Mouse (Mus musculus) stomach, embryonic 16.5 days (tissue): ENCODE data around the gene Traf3. TPM values are rescaled to one million over a fixed set of nuclear protein-coding genes. Genes with fewer than 3 reads are reported as not detected.
A peak's percentile ranks its signal among the peaks of the same experiment; 100 is the strongest.

Experiments used
- ATAC-seq: fragments of 200-750 bp; cut with Nextera tagmentation; 2 replicates; pipeline ENCODE4 v1.8.0; 2017; ENCODE audit warnings: moderate number of reproducible peaks, moderate TSS enrichment; ENCODE audit not compliant: insufficient read depth, low FRiP score
- H3K27ac ChIP-seq: fragments of 300-500 bp; sonication (generic); 2 replicates; pipeline ENCODE4 v1.5.1; 2014; ENCODE audit warnings: low read length
- H3K27me3 ChIP-seq: fragments of 300-500 bp; sonication (generic); 2 replicates; pipeline ENCODE4 v1.6.1; 2014; ENCODE audit warnings: low read length, control low read depth, mixed read lengths; ENCODE audit not compliant: control insufficient read depth, insufficient read depth
- H3K36me3 ChIP-seq: fragments of 300-500 bp; sonication (generic); 2 replicates; pipeline ENCODE4 v1.6.1; 2014; ENCODE audit warnings: low read length; ENCODE audit not compliant: control insufficient read depth, insufficient read depth
- H3K4me1 ChIP-seq: fragments of 300-500 bp; sonication (generic); 2 replicates; pipeline ENCODE4 v1.6.1; 2014; ENCODE audit warnings: low read length, control low read depth, mixed read lengths; ENCODE audit not compliant: control insufficient read depth, insufficient read depth
- H3K4me2 ChIP-seq: fragments of 300-500 bp; sonication (generic); 2 replicates; pipeline ENCODE4 v1.6.1; 2014; ENCODE audit warnings: low read depth, low read length, mixed read lengths
- H3K4me3 ChIP-seq: fragments of 300-500 bp; sonication (generic); replicated peaks from 2 replicates; pipeline ENCODE4 v1.5.1; 2014; ENCODE audit warnings: mild to moderate bottlenecking, low read length
- H3K9ac ChIP-seq: fragments of 300-500 bp; sonication (generic); 2 replicates; pipeline ENCODE4 v1.6.1; 2014; ENCODE audit warnings: low read length
- H3K9me3 ChIP-seq: fragments of 300-500 bp; sonication (generic); replicated peaks from 2 replicates; pipeline ENCODE4 v1.6.1; 2016; ENCODE audit warnings: low read length, control low read depth; ENCODE audit not compliant: control insufficient read depth
- WGBS: fragments of 180-500 bp; shearing (Covaris S2); extraction: QIAGEN DNeasy Blood & Tissue Kit; methylation state at CpG from one replicate; pipeline ENCODE4 v1.1.7; 2014; 5-methylcytosine and 5-hydroxymethylcytosine counted together
- polyA plus RNA-seq: library from polyadenylated mRNA; unstranded; fragments of >200 nt; fragmentation: Nextera tagmentation; extraction: Ambion mirVana; gene quantifications from 2 replicates; pipeline ENCODE4 v1.2.1, GENCODE M21; 2015

Traf3 gene
- polyA plus RNA-seq, 1 experiment from 2014 or later = 8.2 TPM

GRCm38 (mm10) chr12:111207641-111208040, 41.5 kb downstream of the Traf3 start:
- ATAC-seq = no peak
- Histone ChIP-seq H3K4me2 (no peak overlapping the region), H3K27ac (no peak overlapping the region), H3K4me3 (no peak overlapping the region), H3K4me1 (no peaks in the 10 kb centered on the region), H3K9ac (no peak overlapping the region), H3K27me3 (no peaks in the 10 kb centered on the region), H3K36me3 (no peaks in the 10 kb centered on the region), H3K9me3 (no peaks in the 10 kb centered on the region)
- 75% methylated on average over 3 of the region's 3 CpGs for WGBS

DNA sequence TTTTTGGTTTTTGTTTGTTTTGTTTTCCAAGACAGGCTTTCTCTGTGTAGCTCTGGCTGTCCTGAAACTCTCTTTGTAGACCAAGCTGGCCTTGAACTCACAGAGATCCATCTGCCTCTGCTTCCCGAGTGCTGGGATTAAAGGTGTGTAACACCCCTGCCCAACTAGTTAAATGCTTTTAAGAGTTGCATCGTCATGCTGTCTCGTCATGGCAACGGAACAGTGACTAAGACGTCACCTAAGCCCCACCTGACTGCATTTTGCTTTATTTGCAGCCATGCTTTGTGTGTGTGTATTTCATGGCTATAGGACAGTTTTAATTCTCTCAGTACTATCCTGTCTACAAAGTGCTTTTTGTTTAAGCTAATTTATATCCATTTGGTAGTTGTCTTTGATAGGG, 45.6 kb downstream of the Traf3 start:
- Histone ChIP-seq H3K9ac (no peak overlapping the region), H3K27ac (no peak overlapping the region), H3K4me1 (no peaks in the 10 kb centered on the region), H3K27me3 (no peaks in the 10 kb centered on the region), H3K36me3 (no peaks in the 10 kb centered on the region), H3K9me3 (no peaks in the 10 kb centered on the region), H3K4me3 (no peak overlapping the region), H3K4me2 (no peak overlapping the region)
- 81% methylated on average over 5 of the region's 5 CpGs for WGBS
- no peak for ATAC-seq

- no peak overlapping the region for H3K4me2 ChIP-seq
- no peak for ATAC-seq
- no peak overlapping the region for H3K27ac ChIP-seq
- 0 out of 2 replicates have a peak, but pooled peaks cover 4% of the 10 kb centered on the region for H3K9me3 ChIP-seq
- 86% methylated on average over 6 of the region's 6 CpGs for WGBS
- H3K4me1 ChIP-seq = no peaks in the 10 kb centered on the region
- H3K27me3 ChIP-seq = no peaks in the 10 kb centered on the region
- H3K4me3 ChIP-seq = no peak overlapping the region
- peaks cover 15% of the 10 kb centered on the region for H3K36me3 ChIP-seq
- H3K9ac ChIP-seq = no peak overlapping the region
These were observed 52.7 kb downstream of the Traf3 start for GRCm38 (mm10) chr12:111218867-111219266.

- Histone ChIP-seq H3K27me3 (no peaks in the 10 kb centered on the region), H3K4me3 (no peak overlapping the region), H3K4me1 (no peaks in the 10 kb centered on the region), H3K9me3 (0 out of 2 replicates have a peak, but pooled peaks cover 4% of the 10 kb centered on the region), H3K27ac (no peak overlapping the region), H3K36me3 (peaks cover 15% of the 10 kb centered on the region), H3K9ac (no peak overlapping the region), H3K4me2 (no peak overlapping the region)
- no peak for ATAC-seq
- 68% methylated on average over 10 of the region's 10 CpGs for WGBS
These were observed 59.1 kb downstream of the Traf3 start for GRCm38 (mm10) chr12:111225197-111225780.

GRCm38 (mm10) chr12:111227410-111227809, 61.2 kb downstream of the Traf3 start:
- Histone ChIP-seq H3K9me3 (0 out of 2 replicates have a peak, but pooled peaks cover 2% of the 10 kb centered on the region), H3K27me3 (no peaks in the 10 kb centered on the region), H3K4me2 (no peak overlapping the region), H3K36me3 (peaks cover under 1% of the 10 kb centered on the region), H3K4me1 (no peaks in the 10 kb centered on the region), H3K9ac (no peak overlapping the region), H3K4me3 (no peak overlapping the region), H3K27ac (no peak overlapping the region)
- ATAC-seq = no peak
- WGBS = 77% methylated on average over 4 of the region's 4 CpGs

GRCm38 (mm10) chr12:111228488-111228887, 62.3 kb downstream of the Traf3 start:
- no peak overlapping the region for H3K4me2 ChIP-seq
- 89% methylated on average over 5 of the region's 5 CpGs for WGBS
- H3K36me3 ChIP-seq = no peaks in the 10 kb centered on the region
- H3K27ac ChIP-seq = no peak overlapping the region
- no peak overlapping the region for H3K4me3 ChIP-seq
- no peak overlapping the region for H3K9ac ChIP-seq
- H3K4me1 ChIP-seq = peaks cover under 1% of the 10 kb centered on the region
- H3K27me3 ChIP-seq = no peaks in the 10 kb centered on the region
- no peak for ATAC-seq
- no peaks in the 10 kb centered on the region for H3K9me3 ChIP-seq

GRCm38 (mm10) chr12:111230793-111231192, 64.6 kb downstream of the Traf3 start:
- H3K4me3 ChIP-seq = no peak overlapping the region
- ATAC-seq = no peak
- WGBS = 85% methylated on average over 2 of the region's 2 CpGs

DNA sequence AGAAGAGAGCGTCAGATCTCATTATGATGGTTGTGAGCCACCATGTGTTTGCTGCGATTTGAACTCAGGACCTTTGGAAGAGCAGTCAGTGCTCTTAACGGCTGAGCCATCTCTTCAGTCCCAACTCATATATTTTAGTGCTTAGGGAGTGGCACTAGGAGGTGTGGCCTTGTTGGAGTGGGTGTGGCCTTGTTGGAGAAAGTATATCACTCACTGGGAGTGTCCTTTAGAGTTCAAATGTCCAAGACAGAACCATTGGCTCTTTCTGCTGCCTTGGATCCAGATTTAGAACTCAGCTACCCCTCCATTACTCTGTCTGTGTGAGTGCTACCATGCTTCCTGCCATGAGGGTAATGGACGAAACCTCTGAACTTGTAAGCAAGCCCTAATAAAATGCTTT, 67.6 kb downstream of the Traf3 start:
- Histone ChIP-seq H3K27ac (peak overlapping the region; percentile 78), H3K9me3 (no peaks in the 10 kb centered on the region), H3K4me1 (peaks cover 15% of the 10 kb centered on the region), H3K4me2 (no peak overlapping the region), H3K36me3 (no peaks in the 10 kb centered on the region), H3K4me3 (no peak overlapping the region), H3K9ac (no peak overlapping the region), H3K27me3 (no peaks in the 10 kb centered on the region)
- 86% methylated on average over 4 of the region's 4 CpGs for WGBS
- ATAC-seq = no peak

More at GRCm38 (mm10) chr12:111230793-111231192, 64.6 kb downstream of the Traf3 start:
- Histone ChIP-seq H3K4me2 (no peak overlapping the region), H3K27me3 (no peaks in the 10 kb centered on the region), H3K4me1 (peaks cover 7% of the 10 kb centered on the region), H3K36me3 (no peaks in the 10 kb centered on the region), H3K27ac (no peak overlapping the region), H3K9ac (no peak overlapping the region), H3K9me3 (no peaks in the 10 kb centered on the region)

GRCm38 (mm10) chr12:111234383-111234782, 68.2 kb downstream of the Traf3 start:
- no peaks in the 10 kb centered on the region for H3K36me3 ChIP-seq
- H3K4me3 ChIP-seq = no peak overlapping the region
- 60% methylated on average over 9 of the region's 9 CpGs for WGBS
- peak; percentile 83 for ATAC-seq
- no peak overlapping the region for H3K9ac ChIP-seq
- peaks cover 15% of the 10 kb centered on the region for H3K4me1 ChIP-seq
- no peak overlapping the region for H3K4me2 ChIP-seq
- H3K27me3 ChIP-seq = no peaks in the 10 kb centered on the region
- no peaks in the 10 kb centered on the region for H3K9me3 ChIP-seq
- H3K27ac ChIP-seq = peak overlapping the region; percentile 78
